Mouse (Mus musculus): ENCODE measurements at regions not wholly inside any gene's neighbourhood (a gene's known extent, or its start where the extent isn't known, plus 50 kb on each side); places are given as distances from the start of the nearest gene placed in this dataset.

DNA sequence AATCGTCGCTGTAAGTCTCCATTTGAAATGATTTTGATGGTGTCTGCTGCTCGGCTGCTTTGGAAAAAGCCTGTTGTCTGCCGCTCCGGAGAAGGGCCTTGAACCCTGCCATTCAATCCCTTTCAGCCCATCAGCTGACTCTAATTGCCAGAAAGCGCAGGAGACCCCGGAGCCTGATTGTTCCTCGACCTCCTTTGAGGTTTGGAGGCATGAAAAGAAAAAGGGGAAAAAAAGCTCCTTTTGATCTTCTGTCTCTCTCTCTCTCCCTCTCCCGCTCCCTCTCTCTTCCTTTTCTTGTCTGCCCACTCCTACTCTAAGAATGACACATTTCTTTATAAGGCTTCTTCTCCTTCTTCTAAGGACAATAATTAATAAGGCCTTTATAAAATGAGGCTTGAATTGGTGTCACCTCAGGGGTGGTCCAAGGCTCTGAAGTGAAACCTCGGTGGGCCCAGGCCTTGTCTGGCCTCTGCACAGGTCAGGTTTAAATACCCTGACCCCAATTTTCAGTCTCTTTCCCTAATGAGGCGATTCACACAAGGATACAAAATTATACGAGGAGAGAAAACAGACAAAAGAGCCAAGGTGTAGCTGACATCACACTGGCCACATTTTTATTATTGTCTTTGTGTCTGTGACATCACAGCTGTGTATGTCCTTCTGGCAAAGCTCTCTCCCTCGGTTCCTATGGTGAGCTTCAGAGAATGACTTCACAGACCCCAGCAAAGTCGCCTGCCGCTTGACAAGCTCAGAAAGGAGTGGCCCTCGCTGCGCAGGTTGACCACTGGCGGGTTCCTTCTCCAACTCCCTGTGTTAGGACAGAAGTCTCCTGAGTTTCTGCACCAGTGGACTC is 787.4 kb downstream of the Nr2f2 start:
- no peak overlapping the region for H3K27ac ChIP-seq (ENCODE audit: insufficient read depth, low read length)
- no peaks in the 10 kb centered on the region for H3K4me1 ChIP-seq (ENCODE audit: control insufficient read depth, insufficient read depth, low read length)
- no peak for TF ChIP-seq POLR2A (IDR thresholded peaks at IDR 0.05; ENCODE audit: extremely low read depth, insufficient read depth, low read length)
- TF ChIP-seq CTCF (IDR thresholded peaks at IDR 0.05; ENCODE audit: extremely low read depth, insufficient read depth, low read length), result no peak
- no peak overlapping the region for H3K4me3 ChIP-seq (ENCODE audit: insufficient read depth, low read length)

DNA sequence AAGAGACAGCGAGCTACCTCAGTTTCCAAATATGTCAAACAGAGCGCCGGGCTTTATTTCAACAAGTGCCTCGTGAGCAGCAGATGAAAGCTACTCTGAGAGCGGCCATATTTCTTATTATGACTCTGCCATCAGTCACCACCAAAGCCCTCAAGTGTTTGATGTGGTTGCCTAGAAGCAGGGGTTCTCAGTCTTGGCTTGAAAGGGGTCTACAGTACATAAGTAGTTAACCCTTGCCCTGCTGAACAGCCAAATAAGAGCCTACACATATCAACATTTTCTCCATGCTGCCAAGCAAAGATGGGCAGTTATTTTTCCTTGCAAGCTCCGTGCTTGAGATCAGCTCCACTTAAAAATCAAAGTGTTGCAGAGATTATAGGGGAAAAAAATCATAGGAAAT is 788.8 kb downstream of the Nr2f2 start:
- Histone ChIP-seq H3K27ac (ENCODE audit: insufficient read depth, low read length) (no peak overlapping the region), H3K4me3 (ENCODE audit: insufficient read depth, low read length) (no peak overlapping the region), H3K4me1 (ENCODE audit: control insufficient read depth, insufficient read depth, low read length) (no peaks in the 10 kb centered on the region)
- TF ChIP-seq POLR2A (IDR thresholded peaks at IDR 0.05; ENCODE audit: extremely low read depth, insufficient read depth, low read length) (no peak), CTCF (IDR thresholded peaks at IDR 0.05; ENCODE audit: extremely low read depth, insufficient read depth, low read length) (no peak)

DNA sequence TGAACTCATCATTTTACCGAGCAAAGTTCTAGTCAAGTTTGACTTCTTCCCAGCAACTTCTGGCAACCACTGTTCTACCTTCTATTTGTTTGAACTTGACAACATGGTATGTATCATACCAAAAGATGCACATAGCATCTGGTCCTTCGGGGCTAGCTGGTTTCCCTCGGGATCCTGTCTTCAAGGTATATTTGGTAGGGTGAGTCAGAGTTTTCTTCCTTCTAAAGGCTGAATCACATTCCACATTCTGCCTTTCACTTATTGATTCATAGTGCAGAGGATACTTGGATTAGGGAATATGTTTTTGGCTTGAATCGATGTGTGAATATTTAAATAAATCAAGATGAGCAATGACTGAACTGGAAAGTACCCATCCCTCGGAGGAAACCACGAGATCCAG is 789.9 kb downstream of the Nr2f2 start:
- no peak for TF ChIP-seq CTCF (IDR thresholded peaks at IDR 0.05; ENCODE audit: extremely low read depth, insufficient read depth, low read length)
- no peak for TF ChIP-seq POLR2A (IDR thresholded peaks at IDR 0.05; ENCODE audit: extremely low read depth, insufficient read depth, low read length)
- no peaks in the 10 kb centered on the region for H3K4me1 ChIP-seq (ENCODE audit: control insufficient read depth, insufficient read depth, low read length)

DNA sequence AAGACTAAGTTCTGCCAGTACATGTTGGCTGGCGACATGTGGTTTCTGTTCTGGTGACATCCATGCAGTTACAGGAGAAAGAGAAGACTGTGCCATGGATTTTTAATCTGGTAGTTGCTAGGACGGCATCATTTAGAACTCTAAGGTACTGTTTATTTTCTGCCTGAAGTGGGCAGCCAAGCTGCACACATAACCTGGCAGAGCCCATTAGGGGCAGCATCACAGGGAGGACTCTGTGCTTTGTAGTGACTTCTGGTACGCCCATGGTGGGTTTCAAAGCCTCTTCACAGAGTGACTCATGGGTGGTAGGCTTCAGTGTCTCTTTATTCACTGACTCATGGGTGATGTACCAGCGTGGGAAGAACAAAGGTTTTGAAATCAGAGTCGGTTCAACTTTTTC is 792.8 kb downstream of the Nr2f2 start:
- Histone ChIP-seq H3K4me1 (ENCODE audit: control insufficient read depth, insufficient read depth, low read length) (no peaks in the 10 kb centered on the region), H3K4me3 (ENCODE audit: insufficient read depth, low read length) (no peak overlapping the region), H3K27ac (ENCODE audit: insufficient read depth, low read length) (no peak overlapping the region)
- TF ChIP-seq CTCF (IDR thresholded peaks at IDR 0.05; ENCODE audit: extremely low read depth, insufficient read depth, low read length) (no peak), POLR2A (IDR thresholded peaks at IDR 0.05; ENCODE audit: extremely low read depth, insufficient read depth, low read length) (no peak)

More for the DNA sequence above, 789.9 kb downstream of the Nr2f2 start:
- Histone ChIP-seq H3K4me3 (ENCODE audit: insufficient read depth, low read length) (no peak overlapping the region), H3K27ac (ENCODE audit: insufficient read depth, low read length) (no peak overlapping the region)

DNA sequence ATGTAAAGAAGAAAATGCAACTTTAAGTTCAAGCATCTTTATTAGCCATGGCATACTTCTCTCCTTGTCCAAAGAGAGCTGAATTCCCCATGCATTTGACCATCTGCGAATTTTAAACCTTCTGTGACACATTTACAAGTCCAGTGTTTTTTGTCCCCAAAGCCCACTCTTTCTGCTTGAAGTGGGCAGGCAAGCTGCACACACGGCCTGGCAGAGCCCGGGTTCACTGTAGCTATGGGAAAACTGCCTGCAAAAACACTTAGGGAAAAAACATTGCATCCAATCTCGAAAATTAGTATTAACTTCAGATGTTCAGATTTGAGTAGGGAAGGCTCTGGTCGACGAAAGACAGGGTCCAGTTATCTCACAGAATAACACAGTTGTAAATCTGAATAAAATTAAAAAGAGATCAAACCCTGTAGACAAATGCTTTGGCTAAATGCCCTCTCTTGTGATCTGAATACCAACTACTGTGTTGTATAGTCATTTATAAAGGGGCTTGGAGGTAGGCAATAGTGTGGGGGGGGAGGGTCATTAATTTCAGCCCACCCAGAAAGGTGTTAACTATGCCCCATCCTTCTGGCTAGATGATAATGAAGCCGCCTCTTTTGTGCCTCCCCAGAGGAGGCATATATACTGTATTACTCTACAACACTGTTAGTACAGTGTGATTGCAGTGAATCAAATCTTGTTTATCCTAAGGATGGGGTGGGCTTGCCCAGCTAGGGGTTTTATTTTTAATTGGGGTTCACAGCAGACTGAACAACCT is 793.7 kb downstream of the Nr2f2 start:
- TF ChIP-seq POLR2A (IDR thresholded peaks at IDR 0.05; ENCODE audit: extremely low read depth, insufficient read depth, low read length) (no peak), CTCF (IDR thresholded peaks at IDR 0.05; ENCODE audit: extremely low read depth, insufficient read depth, low read length) (no peak)
- H3K27ac ChIP-seq (ENCODE audit: insufficient read depth, low read length), result no peak overlapping the region
- no peaks in the 10 kb centered on the region for H3K4me1 ChIP-seq (ENCODE audit: control insufficient read depth, insufficient read depth, low read length)
- H3K4me3 ChIP-seq (ENCODE audit: insufficient read depth, low read length), result no peak overlapping the region

DNA sequence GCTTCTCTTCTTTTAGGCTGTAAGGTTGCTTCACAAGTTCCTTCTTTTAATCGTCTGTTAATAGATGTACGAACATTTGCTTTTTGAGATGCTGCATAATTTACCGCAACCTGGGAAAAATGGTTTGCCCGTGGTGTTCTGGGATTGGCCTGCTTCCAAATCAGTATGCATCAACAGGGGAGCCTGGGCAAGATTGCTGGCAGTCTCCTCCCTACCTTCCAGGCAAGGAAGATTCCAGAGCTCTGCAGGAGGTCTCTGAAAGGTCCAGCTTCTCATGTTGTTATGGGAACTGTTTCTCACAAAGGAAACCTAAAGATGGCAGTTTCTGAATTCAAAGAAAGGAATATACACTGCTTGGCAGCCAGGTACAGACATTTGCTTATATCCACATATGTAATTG is 799.6 kb downstream of the Nr2f2 start:
- no peak overlapping the region for H3K27ac ChIP-seq (ENCODE audit: insufficient read depth, low read length)
- no peaks in the 10 kb centered on the region for H3K4me1 ChIP-seq (ENCODE audit: control insufficient read depth, insufficient read depth, low read length)
- no peak overlapping the region for H3K4me3 ChIP-seq (ENCODE audit: insufficient read depth, low read length)
- TF ChIP-seq CTCF (IDR thresholded peaks at IDR 0.05; ENCODE audit: extremely low read depth, insufficient read depth, low read length) (no peak), POLR2A (IDR thresholded peaks at IDR 0.05; ENCODE audit: extremely low read depth, insufficient read depth, low read length) (no peak)

DNA sequence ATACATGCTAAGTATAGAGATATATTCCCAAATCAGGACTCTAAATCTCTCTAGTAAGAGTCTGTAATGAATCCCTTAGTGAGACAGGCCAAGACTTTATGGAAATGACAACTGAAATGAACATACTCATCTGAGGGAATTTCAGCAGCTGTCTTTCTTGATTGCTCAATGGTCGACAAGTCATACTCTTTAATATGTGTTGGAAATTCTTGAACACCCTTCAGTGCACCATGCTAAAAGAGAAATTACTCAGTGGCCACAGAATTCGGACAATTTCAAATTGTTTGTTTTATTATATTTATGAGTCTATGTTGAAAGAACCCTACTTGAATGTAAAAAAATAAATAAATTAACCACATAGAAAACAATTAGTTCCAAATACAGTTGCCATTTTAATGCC is 802.1 kb downstream of the Nr2f2 start:
- Histone ChIP-seq H3K4me3 (ENCODE audit: insufficient read depth, low read length) (no peak overlapping the region), H3K27ac (ENCODE audit: insufficient read depth, low read length) (no peak overlapping the region), H3K4me1 (ENCODE audit: control insufficient read depth, insufficient read depth, low read length) (no peaks in the 10 kb centered on the region)
- no peak for TF ChIP-seq POLR2A (IDR thresholded peaks at IDR 0.05; ENCODE audit: extremely low read depth, insufficient read depth, low read length)
- no peak for TF ChIP-seq CTCF (IDR thresholded peaks at IDR 0.05; ENCODE audit: extremely low read depth, insufficient read depth, low read length)

DNA sequence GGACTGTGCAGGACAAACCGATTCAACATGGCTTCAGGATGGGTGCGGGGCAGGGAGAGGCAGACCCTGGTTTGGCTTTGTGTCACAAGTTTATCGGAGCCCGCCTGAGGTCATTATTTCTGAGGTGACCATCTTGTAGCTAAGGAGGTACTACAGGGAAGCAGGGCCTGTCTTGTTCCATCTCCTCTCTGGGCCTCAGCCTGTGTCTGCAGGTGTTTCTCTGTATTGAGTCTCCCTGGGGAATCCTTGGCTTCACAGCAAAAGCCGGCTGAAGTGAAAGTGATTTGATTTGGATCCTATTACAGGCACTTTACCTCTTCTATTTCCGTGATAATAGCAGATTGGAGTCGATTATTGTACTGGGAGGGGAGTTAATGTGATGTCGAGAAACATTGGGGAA is 805.7 kb upstream of the Arrdc4 start:
- no peak overlapping the region for H3K4me3 ChIP-seq (ENCODE audit: insufficient read depth, low read length)
- no peak overlapping the region for H3K27ac ChIP-seq (ENCODE audit: insufficient read depth, low read length)
- H3K4me1 ChIP-seq (ENCODE audit: control insufficient read depth, insufficient read depth, low read length), result no peaks in the 10 kb centered on the region
- TF ChIP-seq CTCF (IDR thresholded peaks at IDR 0.05; ENCODE audit: extremely low read depth, insufficient read depth, low read length) (no peak), POLR2A (IDR thresholded peaks at IDR 0.05; ENCODE audit: extremely low read depth, insufficient read depth, low read length) (no peak)

DNA sequence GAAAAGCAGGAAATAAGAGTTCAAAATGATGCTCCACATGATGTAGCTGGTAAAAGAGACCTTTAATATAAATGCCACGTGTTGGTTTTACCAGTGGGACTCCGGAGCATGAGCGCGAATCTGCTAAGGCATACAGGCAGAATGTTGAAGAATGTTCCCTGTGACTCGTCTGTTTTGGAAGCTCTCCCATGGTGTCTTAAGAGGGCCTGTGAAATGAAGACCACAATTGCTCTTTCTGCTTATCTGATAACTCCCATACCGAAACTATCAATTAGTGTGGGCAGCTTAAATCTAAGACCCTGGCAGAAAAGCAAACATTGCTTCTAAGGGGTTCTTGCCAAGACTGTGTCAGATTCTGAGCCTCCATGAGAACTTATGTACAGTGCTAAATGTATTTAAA is 804.9 kb upstream of the Arrdc4 start:
- H3K4me3 ChIP-seq (ENCODE audit: insufficient read depth, low read length), result no peak overlapping the region
- H3K27ac ChIP-seq (ENCODE audit: insufficient read depth, low read length), result no peak overlapping the region
- H3K4me1 ChIP-seq (ENCODE audit: control insufficient read depth, insufficient read depth, low read length), result no peaks in the 10 kb centered on the region
- TF ChIP-seq CTCF (IDR thresholded peaks at IDR 0.05; ENCODE audit: extremely low read depth, insufficient read depth, low read length) (no peak), POLR2A (IDR thresholded peaks at IDR 0.05; ENCODE audit: extremely low read depth, insufficient read depth, low read length) (no peak)

DNA sequence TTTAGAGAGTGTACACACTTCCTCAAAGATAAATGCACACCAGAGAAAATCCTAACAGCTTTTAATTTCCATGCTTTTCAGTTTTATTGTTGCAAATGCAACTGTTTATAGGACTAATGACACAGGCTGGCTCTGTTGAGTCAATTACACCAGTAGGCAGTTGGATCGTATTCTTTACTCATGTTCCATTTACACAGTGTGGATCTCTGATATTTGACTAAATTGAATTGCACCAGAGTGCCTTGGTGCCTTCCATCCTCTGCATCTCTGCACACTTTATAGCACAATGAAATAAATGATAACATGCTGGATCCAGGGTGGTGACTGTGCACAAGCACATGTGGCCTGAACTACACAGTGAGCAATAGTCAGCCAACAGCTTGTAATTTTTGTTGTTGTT is 787.0 kb upstream of the Arrdc4 start:
- TF ChIP-seq CTCF (IDR thresholded peaks at IDR 0.05; ENCODE audit: extremely low read depth, insufficient read depth, low read length) (no peak), POLR2A (IDR thresholded peaks at IDR 0.05; ENCODE audit: extremely low read depth, insufficient read depth, low read length) (no peak)
- H3K4me1 ChIP-seq (ENCODE audit: control insufficient read depth, insufficient read depth, low read length), result no peaks in the 10 kb centered on the region
- H3K4me3 ChIP-seq (ENCODE audit: insufficient read depth, low read length), result no peak overlapping the region
- H3K27ac ChIP-seq (ENCODE audit: insufficient read depth, low read length), result no peak overlapping the region

All from cortical plate, adult 2 months (tissue).